In genomic region chr2:57616525-57617225, GRCm38 (mm10) we compare ENCODE assay signal across 8 mouse cellular contexts.
DNase-seq lines count a peak whose midpoint lies in the region; ATAC-seq lines count a peak whose summit lies in the region.

No protein-coding gene starts in this region.

- peak overlapping the region; percentile 55 for H3K4me3 ChIP-seq in heart, embryonic 12.5 days
- H3K4me3 ChIP-seq in hindbrain, embryonic 15.5 days = peak overlapping the region; percentile 36
- H3K4me3 ChIP-seq in liver, embryonic 16.5 days (ENCODE audit: low read depth, low read length) = peak overlapping the region; percentile 16; the same call in 1 of the 2 replicates

- no peak for DNase-seq in heart, postnatal 4 days
- peak; percentile 41 to 46 for DNase-seq in cerebellum, postnatal 25 days
- DNase-seq in left cerebral cortex, adult 9 months (ENCODE audit: low spot score in 2 of 2) = no peak
- DNase-seq in layer of hippocampus, postnatal 14 days (ENCODE audit: low spot score in 2 of 2) = no peak

- ATAC-seq in heart, embryonic 12.5 days (ENCODE audit: insufficient number of reproducible peaks, low FRiP score) = no peak
- peak; percentile 62 for ATAC-seq in hindbrain, embryonic 15.5 days (ENCODE audit: low FRiP score, low read depth)
- no peak for ATAC-seq in liver, embryonic 16.5 days (ENCODE audit: low read depth)
- ATAC-seq in CD4-positive, CD25-positive, alpha-beta regulatory T cell, adult 4 months = no peak

- 6% methylated on average over 19 of the region's 19 CpGs for WGBS in heart, embryonic 12.5 days
- 5% methylated on average over 19 of the region's 19 CpGs for WGBS in hindbrain, embryonic 15.5 days
- WGBS in liver, embryonic 16.5 days (ENCODE audit: insufficient replicate concordance) = 5% methylated on average over 19 of the region's 19 CpGs

- peak overlapping the region; percentile 86 for H3K4me2 ChIP-seq in heart, embryonic 12.5 days
- H3K4me2 ChIP-seq in hindbrain, embryonic 15.5 days = peak overlapping the region; percentile 73
- H3K4me2 ChIP-seq in liver, embryonic 16.5 days (ENCODE audit: low read depth, low read length) = peak overlapping the region; percentile 35

- H3K36me3 ChIP-seq in heart, embryonic 12.5 days = no peaks in the 10 kb centered on the region
- no peaks in the 10 kb centered on the region for H3K36me3 ChIP-seq in hindbrain, embryonic 15.5 days
- no peaks in the 10 kb centered on the region for H3K36me3 ChIP-seq in liver, embryonic 16.5 days (ENCODE audit: control insufficient read depth, insufficient read depth)

- no peaks in the 10 kb centered on the region for H3K9me3 ChIP-seq in heart, embryonic 12.5 days (replicated peaks)
- no peaks in the 10 kb centered on the region for H3K9me3 ChIP-seq in hindbrain, embryonic 15.5 days
- H3K9me3 ChIP-seq in liver, embryonic 16.5 days (replicated peaks; ENCODE audit: control insufficient read depth, low read length) = no peaks in the 10 kb centered on the region

- H3K4me1 ChIP-seq in heart, embryonic 12.5 days (replicated peaks) = no peaks in the 10 kb centered on the region
- peaks cover 25% of the 10 kb centered on the region for H3K4me1 ChIP-seq in hindbrain, embryonic 15.5 days (replicated peaks)
- no peaks in the 10 kb centered on the region for H3K4me1 ChIP-seq in liver, embryonic 16.5 days (ENCODE audit: control insufficient read depth, low read depth, low read length)

- H3K9ac ChIP-seq in heart, embryonic 12.5 days = peak overlapping the region; percentile 66
- H3K9ac ChIP-seq in hindbrain, embryonic 15.5 days = peak overlapping the region; percentile 26; the same call in 1 of the 2 replicates
- H3K9ac ChIP-seq in liver, embryonic 16.5 days (ENCODE audit: low read depth, low read length) = no peak overlapping the region

- H3K27me3 ChIP-seq in heart, embryonic 12.5 days (replicated peaks) = no peaks in the 10 kb centered on the region
- 0 out of 2 replicates have a peak, but pooled peaks cover 4% of the 10 kb centered on the region for H3K27me3 ChIP-seq in hindbrain, embryonic 15.5 days
- no peaks in the 10 kb centered on the region for H3K27me3 ChIP-seq in liver, embryonic 16.5 days (ENCODE audit: control insufficient read depth, insufficient read depth, low read depth, low read length)

- no peak overlapping the region for H3K27ac ChIP-seq in heart, embryonic 12.5 days (ENCODE audit: poor library complexity, severe bottlenecking)
- H3K27ac ChIP-seq in hindbrain, embryonic 15.5 days (replicated peaks) = no peak overlapping the region
- no peak overlapping the region for H3K27ac ChIP-seq in liver, embryonic 16.5 days (ENCODE audit: low read length)

Comparison
In these comparisons a context has a peak if more than half of its experiments do, and no peak if none do; other contexts are left out.
1. H3K4me2 ChIP-seq: peak in every context shown above with its lines; median percentile 86 in heart, embryonic 12.5 days; 73 in hindbrain, embryonic 15.5 days; 35 in liver, embryonic 16.5 days.
2. DNase-seq: peak in cerebellum, postnatal 25 days (2 of 2); none in heart, postnatal 4 days (single experiment), left cerebral cortex, adult 9 months (0 of 2) and layer of hippocampus, postnatal 14 days (0 of 2).
3. Peak in every context shown above with its lines, with median percentiles within 50 percentile points of each other: H3K4me3 ChIP-seq.